Mouse (Mus musculus) spleen, adult 2 months (tissue): ENCODE measurements around the gene Hid1.

Experiments used
- CTCF ChIP-seq: fragments of 200-500 bp; IDR thresholded peaks from 2 replicates; pipeline ENCODE4 v1.5.1; 2011; ENCODE audit warnings: mild to moderate bottlenecking, inconsistent platforms; ENCODE audit not compliant: insufficient read depth, insufficient read length, insufficient replicate concordance; ENCODE audit errors: extremely low read depth
- POLR2A ChIP-seq: fragments of 200-500 bp; IDR thresholded peaks from 2 replicates; pipeline ENCODE4 v1.6.1; 2011; ENCODE audit warnings: low read depth, low read length, inconsistent platforms

DNA sequence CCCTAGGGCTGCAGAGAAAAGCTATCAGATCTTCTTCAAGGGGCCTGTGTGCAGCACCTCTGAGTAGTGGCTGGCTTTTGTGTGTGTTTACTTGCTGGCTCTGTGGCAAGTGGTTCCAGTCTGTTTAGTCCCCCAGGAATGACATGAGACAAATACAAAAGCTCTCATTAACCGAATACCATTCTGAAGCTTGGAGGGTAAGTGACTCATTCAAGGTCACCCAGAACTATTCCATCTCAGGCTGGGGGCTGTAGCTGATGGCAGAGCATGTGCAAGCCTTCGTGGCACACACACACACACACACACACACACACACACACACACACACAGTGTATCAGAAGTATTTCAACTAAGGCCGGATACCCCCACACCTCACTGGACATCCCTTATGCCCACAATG, 32.6 kb upstream of the Hid1 start:
- TF ChIP-seq POLR2A (no peak), CTCF (no peak)
